Mouse (Mus musculus) heart, adult 2 months (tissue): ENCODE results near the gene Fmo3. TPM values are rescaled to one million over a fixed set of nuclear protein-coding genes. Genes with fewer than 3 reads are reported as not detected.

Source experiments
- DNase-seq, 2 experiments: peaks; one replicate each; pipeline ENCODE4 v3.0.0; 2021
- H3K27ac ChIP-seq: fragments of 200-600 bp; 2 replicates; pipeline ENCODE4 v1.8.1; 2022
- H3K27me3 ChIP-seq: fragments of 200-500 bp; 2 replicates; pipeline ENCODE4 v1.6.1; 2012; ENCODE audit warnings: mild to moderate bottlenecking, low read length, inconsistent platforms, mixed read lengths; ENCODE audit not compliant: control insufficient read depth, insufficient read depth
- H3K36me3 ChIP-seq: fragments of 200-500 bp; 2 replicates; pipeline ENCODE4 v1.6.1; 2012; ENCODE audit warnings: low read length, inconsistent platforms; ENCODE audit not compliant: control insufficient read depth, insufficient read depth
- H3K4me1 ChIP-seq: fragments of 200-500 bp; 2 replicates; pipeline ENCODE4 v1.6.1; 2011; ENCODE audit warnings: low read length; ENCODE audit not compliant: control insufficient read depth, insufficient read depth
- H3K4me3 ChIP-seq: fragments of 200-600 bp; 2 replicates; pipeline ENCODE4 v1.8.1; 2022
- H3K79me2 ChIP-seq: fragments of 200-500 bp; replicated peaks from 2 replicates; pipeline ENCODE4 v1.6.1; 2012; ENCODE audit warnings: mild to moderate bottlenecking, inconsistent platforms, low read length, moderate library complexity, mixed read lengths; ENCODE audit not compliant: control insufficient read depth, insufficient read depth
- H3K9ac ChIP-seq: fragments of 200-500 bp; 2 replicates; pipeline ENCODE4 v1.6.1; 2012; ENCODE audit warnings: low read depth, mild to moderate bottlenecking, control low read depth, inconsistent platforms, low read length, mixed read lengths
- CTCF ChIP-seq: fragments of 200-600 bp; IDR thresholded peaks from 2 replicates; pipeline ENCODE4 v1.8.1; 2022; ENCODE audit warnings: antibody characterized with exemption, mild to moderate bottlenecking, moderate library complexity
- EP300 ChIP-seq: fragments of 200-500 bp; IDR thresholded peaks from 2 replicates; pipeline ENCODE4 v1.6.1; 2011; ENCODE audit warnings: low read depth, low read length, control low read depth; ENCODE audit not compliant: insufficient read depth
- POLR2A ChIP-seq: fragments of 200-500 bp; IDR thresholded peaks from 2 replicates; pipeline ENCODE4 v1.6.1; 2011; ENCODE audit warnings: mild to moderate bottlenecking, low read depth, low read length, control low read depth; ENCODE audit not compliant: insufficient read depth
- WGBS: fragments of 180-500 bp; shearing (Covaris S2); methylation state at CpG from one replicate; pipeline ENCODE4 v1.1.7; 2018; 5-methylcytosine and 5-hydroxymethylcytosine counted together
- intact Hi-C: fragments of 180-260 bp; cut with DNase I; formaldehyde crosslinking; loops from one replicate; pipeline ENCODE4 v1.15.1; 2025
- polyA plus RNA-seq: library from polyadenylated mRNA; depleted of rRNA; stranded (reverse); fragments of >200 nt; gene quantifications from 2 replicates; pipeline ENCODE4 v1.2.3, GENCODE M21; 2012
- total RNA-seq, 2 experiments: library from RNA; stranded (reverse); gene quantifications; 2 replicates each; pipeline ENCODE4 v1.2.3; 2021

Gene Fmo3
- total and polyA plus RNA-seq, 3 experiments, result 0.16 to 2.9 TPM; not detected in 1

DNA sequence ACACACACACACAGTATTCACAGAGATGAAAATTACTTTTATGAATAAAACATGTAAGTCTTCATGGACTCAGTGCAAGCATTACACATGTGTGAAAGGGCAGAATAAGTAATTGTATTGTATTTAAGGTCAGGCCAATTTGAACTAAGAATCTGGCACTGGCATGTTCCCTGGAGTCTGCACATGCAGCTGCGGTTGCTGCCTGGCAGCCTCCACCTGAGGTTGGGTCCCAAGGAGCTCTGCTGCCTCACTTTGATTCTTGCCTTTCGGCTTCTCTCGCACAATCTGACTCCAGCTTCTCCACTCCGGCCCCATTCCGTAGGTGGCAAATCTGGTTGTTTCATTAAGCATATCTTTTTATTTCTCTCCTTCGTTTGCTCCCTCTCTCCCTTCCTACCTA, 36.4 kb downstream of the Fmo3 start:
- H3K27me3 ChIP-seq, result no peaks in the 10 kb centered on the region
- H3K4me3 ChIP-seq, result no peak overlapping the region
- no peak overlapping the region for H3K27ac ChIP-seq
- H3K79me2 ChIP-seq, result no peaks in the 10 kb centered on the region
- no peak for DNase-seq
- H3K4me1 ChIP-seq, result peaks cover 2% of the 10 kb centered on the region
- no peaks in the 10 kb centered on the region for H3K36me3 ChIP-seq
- TF ChIP-seq CTCF, result no peak
- no peak for TF ChIP-seq EP300
- no peak for TF ChIP-seq POLR2A
- H3K9ac ChIP-seq, result no peak overlapping the region
- intact Hi-C loops, result no loop called here
- WGBS, result 82% methylated on average over 6 of the region's 6 CpGs

- no peaks in the 10 kb centered on the region for H3K27me3 ChIP-seq
- intact Hi-C loops, result no loop called here
- 85% methylated on average over 4 of the region's 4 CpGs for WGBS
- H3K9ac ChIP-seq, result no peak overlapping the region
- H3K4me1 ChIP-seq, result peaks cover 2% of the 10 kb centered on the region
- TF ChIP-seq EP300 (no peak), CTCF (no peak)
- no peak for DNase-seq
- H3K79me2 ChIP-seq, result no peaks in the 10 kb centered on the region
- no peak overlapping the region for H3K27ac ChIP-seq
- H3K36me3 ChIP-seq, result no peaks in the 10 kb centered on the region
- no peak overlapping the region for H3K4me3 ChIP-seq
These were observed 37.3 kb downstream of the Fmo3 start for GRCm38 (mm10) chr1:162946837-162947558.

DNA sequence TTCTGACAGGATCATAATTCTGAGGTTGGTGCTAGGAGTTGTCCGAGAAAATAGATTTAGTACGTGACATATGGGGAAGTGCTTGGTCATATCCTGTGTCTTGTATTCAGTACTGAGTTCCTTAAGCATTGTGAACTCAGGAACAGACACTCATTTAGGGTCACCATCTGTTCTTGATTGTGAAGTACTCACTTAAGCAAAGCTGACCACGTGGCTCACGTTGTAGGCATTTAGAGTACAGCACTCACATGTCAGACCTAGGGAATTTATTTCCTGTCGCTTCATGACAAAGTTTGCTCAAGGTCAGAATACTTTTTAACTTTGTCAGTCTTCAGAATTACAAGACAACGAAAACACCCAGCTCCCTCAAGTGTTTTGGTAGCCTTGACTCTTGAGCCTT, 40.6 kb downstream of the Fmo3 start:
- Histone ChIP-seq H3K27me3 (no peaks in the 10 kb centered on the region), H3K36me3 (no peaks in the 10 kb centered on the region; the same call in 1 of the 2 replicates), H3K27ac (no peak overlapping the region), H3K9ac (no peak overlapping the region), H3K79me2 (no peaks in the 10 kb centered on the region), H3K4me3 (no peak overlapping the region), H3K4me1 (peaks cover 3% of the 10 kb centered on the region)
- 32% methylated on average over 6 of the region's 6 CpGs for WGBS
- no peak for TF ChIP-seq CTCF
- TF ChIP-seq POLR2A, result no peak
- no peak for TF ChIP-seq EP300
- no peak for DNase-seq
- intact Hi-C loops, result no loop called here

GRCm38 (mm10) chr1:162938696-162939351, 45.5 kb downstream of the Fmo3 start:
- Histone ChIP-seq H3K9ac (no peak overlapping the region), H3K79me2 (no peaks in the 10 kb centered on the region), H3K36me3 (no peaks in the 10 kb centered on the region; the same call in 1 of the 2 replicates), H3K27ac (peak overlapping the region; percentile 1; the same call in 1 of the 2 replicates), H3K27me3 (no peaks in the 10 kb centered on the region), H3K4me1 (peaks cover 2% of the 10 kb centered on the region; the same call in 1 of the 2 replicates), H3K4me3 (no peak overlapping the region)
- DNase-seq, result peak in 1 of 2 experiments; percentile 30
- no peak for TF ChIP-seq EP300
- no peak for TF ChIP-seq CTCF
- TF ChIP-seq POLR2A, result no peak
- intact Hi-C loops, result no loop called here
- 50% methylated on average over 4 of the region's 4 CpGs for WGBS

GRCm38 (mm10) chr1:162937970-162938695, 46.2 kb downstream of the Fmo3 start:
- Histone ChIP-seq H3K4me3 (no peak overlapping the region), H3K9ac (no peak overlapping the region), H3K79me2 (no peaks in the 10 kb centered on the region), H3K27me3 (no peaks in the 10 kb centered on the region), H3K36me3 (no peaks in the 10 kb centered on the region; the same call in 1 of the 2 replicates), H3K27ac (peak overlapping the region; percentile 20; the same call in 1 of the 2 replicates), H3K4me1 (peaks cover 2% of the 10 kb centered on the region; the same call in 1 of the 2 replicates)
- intact Hi-C loops, result no loop called here
- no peak for TF ChIP-seq EP300
- no peak for TF ChIP-seq POLR2A
- no peak for TF ChIP-seq CTCF
- WGBS, result 58% methylated on average over 5 of the region's 5 CpGs
- DNase-seq, result no peak
